Mouse (Mus musculus): ENCODE results near the gene H2al1b. TPM values are rescaled to one million over a fixed set of nuclear protein-coding genes. Genes with fewer than 3 reads are reported as not detected.

The H2al1b gene
- not detected in 2 replicates for polyA plus RNA-seq (2012; ENCODE audit: low replicate concordance)

GRCm38 (mm10) chrX:11302132-11302531, at the start of gene H2al1b:
Gene H2al1b (plus strand): TSS chrX:11302432.

GRCm38 (mm10) chrX:11298957-11299356, 3.3 kb upstream of the H2al1b start, which contains the start of gene H2al1a:
Gene H2al1a (plus strand): TSS chrX:11299257.

GRCm38 (mm10) chrX:11305355-11305754, 3.1 kb downstream of the H2al1b start, which contains the start of gene H2al1c:
Gene H2al1c (plus strand): TSS chrX:11305655.

GRCm38 (mm10) chrX:11308524-11308923, 6.3 kb downstream of the H2al1b start, which contains the start of gene H2al1d:
Gene H2al1d (plus strand): TSS chrX:11308824.

GRCm38 (mm10) chrX:11311634-11312033, 9.4 kb downstream of the H2al1b start, which contains the start of gene H2al1e:
Gene H2al1e (plus strand): TSS chrX:11311934.

GRCm38 (mm10) chrX:11314858-11315257, 12.6 kb downstream of the H2al1b start, which contains the start of gene H2al1f:
Gene H2al1f (plus strand): TSS chrX:11315158.

GRCm38 (mm10) chrX:11317956-11318355, 15.7 kb downstream of the H2al1b start, which contains the start of gene H2al1g:
Gene H2al1g (plus strand): TSS chrX:11318256.

GRCm38 (mm10) chrX:11321192-11321591, 19.0 kb downstream of the H2al1b start, which contains the start of gene H2al1h:
Gene H2al1h (plus strand): TSS chrX:11321492.

GRCm38 (mm10) chrX:11324359-11324758, 22.1 kb downstream of the H2al1b start, which contains the start of gene H2al1i:
Gene H2al1i (plus strand): TSS chrX:11324659.

GRCm38 (mm10) chrX:11327522-11327921, 25.3 kb downstream of the H2al1b start, which contains the start of gene H2al1j:
Gene H2al1j (plus strand): TSS chrX:11327822.

Other genes starting within 250 kb of the H2al1b start
- not detected in 2 replicates for gene H2al1a, start 3.2 kb upstream of the H2al1b start, polyA plus RNA-seq (2012; ENCODE audit: low replicate concordance)
- not detected in 2 replicates for gene H2al1c, start 3.2 kb downstream of the H2al1b start, polyA plus RNA-seq (2012; ENCODE audit: low replicate concordance)
- gene H2al1d, start 6.4 kb downstream of the H2al1b start, polyA plus RNA-seq (2012; ENCODE audit: low replicate concordance): not detected in 2 replicates
- not detected in 2 replicates for gene H2al1e, start 9.5 kb downstream of the H2al1b start, polyA plus RNA-seq (2012; ENCODE audit: low replicate concordance)
- not detected in 2 replicates for gene H2al1f, start 12.7 kb downstream of the H2al1b start, polyA plus RNA-seq (2012; ENCODE audit: low replicate concordance)
- gene H2al1g, start 15.8 kb downstream of the H2al1b start, polyA plus RNA-seq (2012; ENCODE audit: low replicate concordance): not detected in 2 replicates
- gene H2al1h, start 19.1 kb downstream of the H2al1b start, polyA plus RNA-seq (2012; ENCODE audit: low replicate concordance): not detected in 2 replicates
- not detected in 2 replicates for gene H2al1i, start 22.2 kb downstream of the H2al1b start, polyA plus RNA-seq (2012; ENCODE audit: low replicate concordance)
- gene H2al1j, start 25.4 kb downstream of the H2al1b start, polyA plus RNA-seq (2012; ENCODE audit: low replicate concordance): not detected in 2 replicates

Data from hematopoietic multipotent progenitor cell, adult 10-12 weeks (in vitro differentiated cells).